Mouse (Mus musculus): ENCODE measurements at regions not wholly inside any gene's neighbourhood (a gene's known extent, or its start where the extent isn't known, plus 50 kb on each side); places are given as distances from the start of the nearest gene placed in this dataset.
A peak's percentile ranks its signal among the peaks of the same experiment; 100 is the strongest.

- no peaks in the 10 kb centered on the region for H3K27me3 ChIP-seq (ENCODE audit: insufficient read depth, low read length)
- no peaks in the 10 kb centered on the region for H3K9me3 ChIP-seq (ENCODE audit: low read length)
- TF ChIP-seq NANOG (IDR thresholded peaks at IDR 0.05; ENCODE audit: borderline replicate concordance, low read length) (no peak), CTCF (conservative IDR thresholded peaks at IDR 0.05; ENCODE audit: low read length) (no peak), POU5F1 (IDR thresholded peaks at IDR 0.05; ENCODE audit: borderline replicate concordance, low read length) (no peak)
- no peaks in the 10 kb centered on the region for H3K36me3 ChIP-seq (ENCODE audit: insufficient read depth, low read length)
- no peak overlapping the region for H3K4me3 ChIP-seq (replicated peaks; ENCODE audit: low read length)
- H3K4me1 ChIP-seq (replicated peaks; ENCODE audit: low read depth, low read length), result no peaks in the 10 kb centered on the region
Observed at GRCm38 (mm10) chr3:13242532-13242931, 1238.0 kb upstream of the Slc7a12 start.

- Histone ChIP-seq H3K36me3 (ENCODE audit: insufficient read depth, low read length) (no peaks in the 10 kb centered on the region), H3K9me3 (ENCODE audit: low read length) (no peaks in the 10 kb centered on the region), H3K27me3 (ENCODE audit: insufficient read depth, low read length) (no peaks in the 10 kb centered on the region), H3K4me3 (replicated peaks; ENCODE audit: low read length) (no peak overlapping the region), H3K4me1 (replicated peaks; ENCODE audit: low read depth, low read length) (peaks cover 19% of the 10 kb centered on the region; the same call in 1 of the 2 replicates)
- TF ChIP-seq CTCF (conservative IDR thresholded peaks at IDR 0.05; ENCODE audit: low read length) (no peak), POU5F1 (IDR thresholded peaks at IDR 0.05; ENCODE audit: borderline replicate concordance, low read length) (no peak), NANOG (IDR thresholded peaks at IDR 0.05; ENCODE audit: borderline replicate concordance, low read length) (no peak)
Observed at GRCm38 (mm10) chr3:13247537-13247936, 1233.0 kb upstream of the Slc7a12 start.

GRCm38 (mm10) chr3:13248789-13249188, 1231.7 kb upstream of the Slc7a12 start:
- no peaks in the 10 kb centered on the region for H3K27me3 ChIP-seq (ENCODE audit: insufficient read depth, low read length)
- no peaks in the 10 kb centered on the region for H3K36me3 ChIP-seq (ENCODE audit: insufficient read depth, low read length)
- H3K9me3 ChIP-seq (ENCODE audit: low read length), result no peaks in the 10 kb centered on the region
- H3K4me3 ChIP-seq (replicated peaks; ENCODE audit: low read length), result no peak overlapping the region
- TF ChIP-seq POU5F1 (IDR thresholded peaks at IDR 0.05; ENCODE audit: borderline replicate concordance, low read length) (no peak), NANOG (IDR thresholded peaks at IDR 0.05; ENCODE audit: borderline replicate concordance, low read length) (no peak), CTCF (conservative IDR thresholded peaks at IDR 0.05; ENCODE audit: low read length) (no peak)
- H3K4me1 ChIP-seq (replicated peaks; ENCODE audit: low read depth, low read length), result peaks cover 19% of the 10 kb centered on the region; the same call in 1 of the 2 replicates

- no peaks in the 10 kb centered on the region for H3K9me3 ChIP-seq (ENCODE audit: low read length)
- H3K36me3 ChIP-seq (ENCODE audit: insufficient read depth, low read length), result no peaks in the 10 kb centered on the region
- no peak overlapping the region for H3K4me3 ChIP-seq (replicated peaks; ENCODE audit: low read length)
- H3K4me1 ChIP-seq (replicated peaks; ENCODE audit: low read depth, low read length), result peaks cover 19% of the 10 kb centered on the region; the same call in 1 of the 2 replicates
- H3K27me3 ChIP-seq (ENCODE audit: insufficient read depth, low read length), result no peaks in the 10 kb centered on the region
- TF ChIP-seq POU5F1 (IDR thresholded peaks at IDR 0.05; ENCODE audit: borderline replicate concordance, low read length), result no peak
- no peak for TF ChIP-seq CTCF (conservative IDR thresholded peaks at IDR 0.05; ENCODE audit: low read length)
- TF ChIP-seq NANOG (IDR thresholded peaks at IDR 0.05; ENCODE audit: borderline replicate concordance, low read length), result peak; percentile 43; the same call in 1 of the 2 replicates
Observed at GRCm38 (mm10) chr3:13250721-13251120, 1229.8 kb upstream of the Slc7a12 start.

- H3K4me1 ChIP-seq (replicated peaks; ENCODE audit: low read depth, low read length), result peaks cover 15% of the 10 kb centered on the region; the same call in 1 of the 2 replicates
- TF ChIP-seq POU5F1 (IDR thresholded peaks at IDR 0.05; ENCODE audit: borderline replicate concordance, low read length) (no peak), NANOG (IDR thresholded peaks at IDR 0.05; ENCODE audit: borderline replicate concordance, low read length) (no peak), CTCF (conservative IDR thresholded peaks at IDR 0.05; ENCODE audit: low read length) (no peak)
- H3K36me3 ChIP-seq (ENCODE audit: insufficient read depth, low read length), result no peaks in the 10 kb centered on the region
Observed at GRCm38 (mm10) chr3:13254061-13254460, 1226.4 kb upstream of the Slc7a12 start.

More at GRCm38 (mm10) chr3:13254061-13254460, 1226.4 kb upstream of the Slc7a12 start:
- no peaks in the 10 kb centered on the region for H3K9me3 ChIP-seq (ENCODE audit: low read length)
- no peaks in the 10 kb centered on the region for H3K27me3 ChIP-seq (ENCODE audit: insufficient read depth, low read length)
- H3K4me3 ChIP-seq (replicated peaks; ENCODE audit: low read length), result no peak overlapping the region

All from E14TG2a.4 (cell line).